Mouse (Mus musculus): ENCODE measurements around the gene Ipo5. TPM values are rescaled to one million over a fixed set of nuclear protein-coding genes. Genes with fewer than 3 reads are reported as not detected.

The Ipo5 gene
- total RNA-seq, 2 experiments from 2014 or later = 85.8 to 109 TPM

- intact Hi-C loops (cut with DNase I) = no loop called here
- no peak for DNase-seq
Measured at GRCm38 (mm10) chr14:120989126-120989525, 78.1 kb downstream of the Ipo5 start.

Other genes starting within 250 kb of the Ipo5 start
- 1 to 10 TPM; 4.2 to 6.0 TPM for gene Farp1, start 124.0 kb downstream of the Ipo5 start, total RNA-seq (2021)

All from gastrocnemius, postnatal 36 days (tissue).